Mouse (Mus musculus): ENCODE measurements at regions not wholly inside any gene's neighbourhood (a gene's known extent, or its start where the extent isn't known, plus 50 kb on each side); places are given as distances from the start of the nearest gene placed in this dataset.

GRCm38 (mm10) chr12:12687376-12687775, 254.3 kb downstream of the Mycn start:
- peaks cover 11% of the 10 kb centered on the region for H3K4me1 ChIP-seq (ENCODE audit: control insufficient read depth, insufficient read depth, low read length)
- DNase-seq (ENCODE audit: low spot score) (no peak), ATAC-seq (ENCODE audit: insufficient number of reproducible peaks, low FRiP score, low TSS enrichment, low read depth) (no peak)
- WGBS = 92% methylated on average over 2 of the region's 2 CpGs
- no peak overlapping the region for H3K4me2 ChIP-seq (ENCODE audit: low read depth, severe bottlenecking)
- no peaks in the 10 kb centered on the region for H3K36me3 ChIP-seq (ENCODE audit: control insufficient read depth, insufficient read depth, low read length)
- H3K9me3 ChIP-seq (ENCODE audit: control insufficient read depth, low read length) = no peaks in the 10 kb centered on the region
- H3K27me3 ChIP-seq (ENCODE audit: control insufficient read depth, insufficient read depth, low read length) = no peaks in the 10 kb centered on the region; the same call in 1 of the 2 replicates
- H3K27ac ChIP-seq (replicated peaks; ENCODE audit: low read depth, low read length) = no peak overlapping the region
- no peak overlapping the region for H3K9ac ChIP-seq (ENCODE audit: low read length)
- H3K4me3 ChIP-seq (ENCODE audit: low read depth, low read length) = no peak overlapping the region

DNA sequence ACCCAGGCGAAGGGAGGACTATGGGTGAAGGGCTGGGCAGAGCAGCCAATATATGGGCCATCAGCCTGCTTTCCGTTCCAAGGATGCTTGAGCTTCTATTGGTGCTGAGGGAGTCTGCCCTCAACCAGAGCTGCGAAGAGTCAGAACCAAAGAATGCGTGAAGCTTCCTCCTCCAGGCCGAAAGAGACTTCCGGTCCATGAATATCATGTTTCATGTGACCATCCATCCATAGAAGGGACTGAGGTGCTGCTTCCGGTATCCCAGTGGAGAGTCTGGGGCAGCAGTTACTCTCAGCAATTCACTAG, 256.5 kb downstream of the Mycn start:
- WGBS = 68% methylated on average over 7 of the region's 7 CpGs
- Histone ChIP-seq H3K27me3 (ENCODE audit: control insufficient read depth, insufficient read depth, low read length) (no peaks in the 10 kb centered on the region; the same call in 1 of the 2 replicates), H3K4me3 (ENCODE audit: low read depth, low read length) (no peak overlapping the region), H3K27ac (replicated peaks; ENCODE audit: low read depth, low read length) (no peak overlapping the region), H3K9me3 (ENCODE audit: control insufficient read depth, low read length) (no peaks in the 10 kb centered on the region), H3K9ac (ENCODE audit: low read length) (no peak overlapping the region), H3K36me3 (ENCODE audit: control insufficient read depth, insufficient read depth, low read length) (no peaks in the 10 kb centered on the region), H3K4me2 (ENCODE audit: low read depth, severe bottlenecking) (no peak overlapping the region), H3K4me1 (ENCODE audit: control insufficient read depth, insufficient read depth, low read length) (peaks cover 14% of the 10 kb centered on the region)
- no peak for ATAC-seq (ENCODE audit: insufficient number of reproducible peaks, low FRiP score, low TSS enrichment, low read depth)
- DNase-seq (ENCODE audit: low spot score) = no peak

GRCm38 (mm10) chr12:12684481-12685216, 257.1 kb downstream of the Mycn start:
- Histone ChIP-seq H3K27ac (replicated peaks; ENCODE audit: low read depth, low read length) (no peak overlapping the region), H3K9ac (ENCODE audit: low read length) (no peak overlapping the region), H3K27me3 (ENCODE audit: control insufficient read depth, insufficient read depth, low read length) (no peaks in the 10 kb centered on the region; the same call in 1 of the 2 replicates), H3K4me1 (ENCODE audit: control insufficient read depth, insufficient read depth, low read length) (peaks cover 14% of the 10 kb centered on the region), H3K36me3 (ENCODE audit: control insufficient read depth, insufficient read depth, low read length) (no peaks in the 10 kb centered on the region), H3K9me3 (ENCODE audit: control insufficient read depth, low read length) (no peaks in the 10 kb centered on the region), H3K4me2 (ENCODE audit: low read depth, severe bottlenecking) (no peak overlapping the region), H3K4me3 (ENCODE audit: low read depth, low read length) (no peak overlapping the region)
- ATAC-seq (ENCODE audit: insufficient number of reproducible peaks, low FRiP score, low TSS enrichment, low read depth) (no peak), DNase-seq (ENCODE audit: low spot score) (no peak)
- WGBS = 47% methylated on average over 16 of the region's 16 CpGs

DNA sequence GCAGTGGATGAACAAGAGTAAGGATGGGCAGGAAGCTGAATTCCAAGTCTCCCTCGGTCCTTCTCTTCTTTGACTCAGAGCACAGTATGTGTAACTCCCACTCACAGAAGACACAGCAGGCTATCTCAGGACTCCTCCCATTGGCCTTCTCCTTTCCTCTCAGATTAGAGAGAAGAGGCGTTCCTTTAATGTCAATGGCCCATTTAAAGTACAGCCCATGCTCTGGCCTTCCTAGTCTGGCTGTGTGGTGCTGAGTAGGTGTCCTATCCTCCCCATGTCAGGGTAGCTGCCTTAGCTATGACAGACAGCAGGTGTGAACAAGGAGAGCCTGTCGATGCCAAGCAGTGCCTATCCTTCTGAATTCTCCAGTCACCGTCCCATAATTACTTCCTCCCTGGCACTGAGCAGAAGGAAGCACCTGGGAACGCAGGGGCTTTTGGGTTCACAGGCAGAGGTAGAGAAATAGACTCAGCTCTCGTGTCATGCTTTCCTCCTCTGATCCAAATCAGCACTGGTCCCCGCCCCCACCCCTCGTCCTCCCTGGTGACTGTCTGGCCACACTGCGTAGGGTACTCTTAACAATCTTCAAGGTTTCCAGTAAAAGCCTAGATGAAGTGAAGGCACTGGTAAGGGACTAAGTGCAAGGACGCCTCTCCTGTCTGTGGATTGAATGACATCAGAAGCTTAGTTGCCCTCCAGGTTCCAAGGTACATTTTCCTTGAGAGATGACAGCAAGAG, 257.8 kb downstream of the Mycn start:
- Histone ChIP-seq H3K9ac (ENCODE audit: low read length) (no peak overlapping the region), H3K27ac (replicated peaks; ENCODE audit: low read depth, low read length) (no peak overlapping the region), H3K9me3 (ENCODE audit: control insufficient read depth, low read length) (no peaks in the 10 kb centered on the region), H3K4me3 (ENCODE audit: low read depth, low read length) (no peak overlapping the region), H3K4me1 (ENCODE audit: control insufficient read depth, insufficient read depth, low read length) (peaks cover 14% of the 10 kb centered on the region), H3K4me2 (ENCODE audit: low read depth, severe bottlenecking) (no peak overlapping the region), H3K27me3 (ENCODE audit: control insufficient read depth, insufficient read depth, low read length) (no peaks in the 10 kb centered on the region; the same call in 1 of the 2 replicates), H3K36me3 (ENCODE audit: control insufficient read depth, insufficient read depth, low read length) (no peaks in the 10 kb centered on the region)
- DNase-seq (ENCODE audit: low spot score) (no peak), ATAC-seq (ENCODE audit: insufficient number of reproducible peaks, low FRiP score, low TSS enrichment, low read depth) (no peak)
- 56% methylated on average over 10 of the region's 10 CpGs for WGBS

DNA sequence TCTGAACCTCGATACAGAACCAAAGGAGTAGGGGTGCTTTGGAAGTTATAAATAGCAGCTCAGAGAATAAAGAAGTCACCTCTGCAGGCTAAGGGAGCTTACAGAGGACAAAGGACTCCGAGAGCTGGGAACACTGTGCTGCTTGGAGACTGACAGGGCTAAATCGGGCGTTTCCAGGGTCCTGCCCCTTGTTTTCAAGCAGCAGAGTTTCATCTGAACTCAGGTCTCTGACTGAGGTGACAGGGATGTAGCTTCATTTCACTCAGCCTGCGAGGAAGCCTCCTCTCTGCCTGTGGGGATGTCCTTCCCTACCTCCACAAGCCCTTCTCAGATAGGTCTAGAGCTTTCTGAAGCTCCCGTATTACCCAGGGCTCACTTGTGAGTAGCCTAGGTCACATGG, 260.6 kb downstream of the Mycn start:
- H3K4me1 ChIP-seq (ENCODE audit: control insufficient read depth, insufficient read depth, low read length) = peaks cover 14% of the 10 kb centered on the region
- H3K4me2 ChIP-seq (ENCODE audit: low read depth, severe bottlenecking) = peak overlapping the region; percentile 41
- H3K27ac ChIP-seq (replicated peaks; ENCODE audit: low read depth, low read length) = no peak overlapping the region
- DNase-seq (ENCODE audit: low spot score) (peak; percentile 60), ATAC-seq (ENCODE audit: insufficient number of reproducible peaks, low FRiP score, low TSS enrichment, low read depth) (no peak)
- H3K9ac ChIP-seq (ENCODE audit: low read length) = peak overlapping the region; percentile 34; the same call in 1 of the 2 replicates
- H3K36me3 ChIP-seq (ENCODE audit: control insufficient read depth, insufficient read depth, low read length) = no peaks in the 10 kb centered on the region
- H3K9me3 ChIP-seq (ENCODE audit: control insufficient read depth, low read length) = no peaks in the 10 kb centered on the region
- peak overlapping the region; percentile 12; the same call in 1 of the 2 replicates for H3K4me3 ChIP-seq (ENCODE audit: low read depth, low read length)
- WGBS = 23% methylated on average over 6 of the region's 6 CpGs
- H3K27me3 ChIP-seq (ENCODE audit: control insufficient read depth, insufficient read depth, low read length) = no peaks in the 10 kb centered on the region; the same call in 1 of the 2 replicates

GRCm38 (mm10) chr12:12680371-12680921, 261.3 kb downstream of the Mycn start:
- ATAC-seq (ENCODE audit: insufficient number of reproducible peaks, low FRiP score, low TSS enrichment, low read depth) (peak; percentile 69; the same call in 1 of the 2 replicates), DNase-seq (ENCODE audit: low spot score) (peak; percentile 75)
- peak overlapping the region; percentile 41 for H3K4me2 ChIP-seq (ENCODE audit: low read depth, severe bottlenecking)
- H3K4me3 ChIP-seq (ENCODE audit: low read depth, low read length) = peak overlapping the region; percentile 12
- H3K9me3 ChIP-seq (ENCODE audit: control insufficient read depth, low read length) = no peaks in the 10 kb centered on the region
- no peaks in the 10 kb centered on the region; the same call in 1 of the 2 replicates for H3K27me3 ChIP-seq (ENCODE audit: control insufficient read depth, insufficient read depth, low read length)
- H3K9ac ChIP-seq (ENCODE audit: low read length) = peak overlapping the region; percentile 61
- no peaks in the 10 kb centered on the region for H3K36me3 ChIP-seq (ENCODE audit: control insufficient read depth, insufficient read depth, low read length)
- peaks cover 14% of the 10 kb centered on the region for H3K4me1 ChIP-seq (ENCODE audit: control insufficient read depth, insufficient read depth, low read length)
- 17% methylated on average over 14 of the region's 14 CpGs for WGBS
- H3K27ac ChIP-seq (replicated peaks; ENCODE audit: low read depth, low read length) = 0 out of 2 replicates have a peak overlapping the region, but pooled peaks have one; percentile 5

DNA sequence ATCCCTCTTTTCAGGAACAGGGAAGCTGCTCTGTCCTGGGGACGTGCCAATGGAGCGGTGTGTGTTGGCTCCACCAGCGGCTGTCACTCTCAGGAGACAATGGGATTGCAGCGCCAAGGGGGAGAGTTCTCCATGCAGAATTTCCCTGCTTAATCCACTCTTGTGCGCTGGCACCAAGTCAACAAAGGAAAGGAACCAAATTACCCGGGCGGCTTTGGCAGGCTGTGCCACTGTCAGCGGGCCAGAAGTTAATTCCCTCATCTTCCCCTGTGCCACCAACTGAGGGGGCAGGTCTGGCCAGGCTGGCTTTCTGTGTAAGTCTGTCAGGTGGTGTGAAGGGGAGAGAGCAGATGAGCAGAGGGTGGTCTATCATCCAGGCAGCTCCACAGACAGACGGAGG, 265.0 kb downstream of the Mycn start:
- no peak for ATAC-seq (ENCODE audit: insufficient number of reproducible peaks, low FRiP score, low TSS enrichment, low read depth)
- peaks cover 3% of the 10 kb centered on the region; the same call in 1 of the 2 replicates for H3K4me1 ChIP-seq (ENCODE audit: control insufficient read depth, insufficient read depth, low read length)
- H3K4me3 ChIP-seq (ENCODE audit: low read depth, low read length) = no peak overlapping the region
- no peak overlapping the region for H3K4me2 ChIP-seq (ENCODE audit: low read depth, severe bottlenecking)
- no peaks in the 10 kb centered on the region for H3K36me3 ChIP-seq (ENCODE audit: control insufficient read depth, insufficient read depth, low read length)
- H3K9ac ChIP-seq (ENCODE audit: low read length) = no peak overlapping the region
- H3K27ac ChIP-seq (replicated peaks; ENCODE audit: low read depth, low read length) = no peak overlapping the region
- no peak for DNase-seq (ENCODE audit: low spot score)
- H3K9me3 ChIP-seq (ENCODE audit: control insufficient read depth, low read length) = no peaks in the 10 kb centered on the region
- WGBS = 85% methylated on average over 9 of the region's 9 CpGs
- no peaks in the 10 kb centered on the region for H3K27me3 ChIP-seq (ENCODE audit: control insufficient read depth, insufficient read depth, low read length)

DNA sequence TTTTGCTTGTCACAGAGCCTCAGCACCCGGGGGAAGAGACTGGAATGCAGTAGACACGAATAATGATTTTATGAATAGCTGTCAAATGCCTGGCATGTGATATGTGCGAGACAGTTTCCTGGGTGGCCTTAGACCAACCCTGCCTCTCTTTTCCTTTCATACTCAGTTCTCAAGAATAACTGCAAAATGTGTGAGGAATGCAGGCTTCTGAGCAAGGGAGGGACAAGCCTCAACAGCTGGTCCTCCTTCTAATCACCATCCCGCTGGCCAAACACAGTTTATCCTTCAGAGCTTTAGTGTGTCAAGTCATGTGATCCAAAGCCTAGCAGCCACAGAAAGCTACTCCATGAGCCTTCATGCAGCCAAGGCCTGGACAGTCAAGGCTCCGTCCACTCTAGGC, 271.8 kb downstream of the Mycn start:
- no peak overlapping the region for H3K4me2 ChIP-seq (ENCODE audit: low read depth, severe bottlenecking)
- no peaks in the 10 kb centered on the region for H3K4me1 ChIP-seq (ENCODE audit: control insufficient read depth, insufficient read depth, low read length)
- no peak for ATAC-seq (ENCODE audit: insufficient number of reproducible peaks, low FRiP score, low TSS enrichment, low read depth)
- DNase-seq (ENCODE audit: low spot score) = no peak
- H3K9me3 ChIP-seq (ENCODE audit: control insufficient read depth, low read length) = no peaks in the 10 kb centered on the region
- no peak overlapping the region for H3K4me3 ChIP-seq (ENCODE audit: low read depth, low read length)
- H3K9ac ChIP-seq (ENCODE audit: low read length) = no peak overlapping the region
- H3K27me3 ChIP-seq (ENCODE audit: control insufficient read depth, insufficient read depth, low read length) = no peaks in the 10 kb centered on the region
- H3K36me3 ChIP-seq (ENCODE audit: control insufficient read depth, insufficient read depth, low read length) = no peaks in the 10 kb centered on the region
- H3K27ac ChIP-seq (replicated peaks; ENCODE audit: low read depth, low read length) = no peak overlapping the region
- WGBS = 78% methylated on average over 5 of the region's 5 CpGs

All from limb, embryonic 11.5 days (tissue).